ENCODE assay signal across 28 mouse cellular contexts in the genomic region with DNA sequence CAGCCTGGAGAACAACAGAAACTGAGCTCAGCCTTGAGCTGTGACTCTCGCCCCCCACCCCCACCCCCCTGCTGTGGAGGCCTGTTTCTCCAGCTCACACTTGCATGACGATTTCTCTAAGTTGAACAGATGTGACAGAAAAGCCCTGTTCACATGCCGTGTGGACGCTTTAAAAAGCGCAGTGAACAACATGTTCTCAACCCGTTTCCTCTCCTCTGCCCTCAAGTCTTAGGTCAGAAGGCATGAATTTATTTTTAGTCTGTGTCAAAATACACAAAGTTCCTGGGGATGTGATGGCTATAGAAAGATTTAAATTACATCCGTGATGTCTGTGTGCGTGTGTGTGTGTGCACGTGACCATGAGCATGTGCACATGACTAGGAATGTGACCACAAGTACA. TPM values are rescaled to one million over a fixed set of nuclear protein-coding genes. Genes with fewer than 3 reads are reported as not detected.
DNase-seq lines count a peak whose midpoint lies in the region; ATAC-seq and TF ChIP-seq lines count a peak whose summit lies in the region.
"Had no signal": no experiment of that assay in that cellular context is flagged by ENCODE, and none has a peak within 500 bp of the region (broad histone marks: within the 10 kb centered on the region; RNA-seq: fewer than 3 reads in every experiment).

No protein-coding gene starts in this region.

- H3K4me3 ChIP-seq in heart, embryonic 11.5 days (ENCODE audit: low read depth, low read length): no peak overlapping the region
- no peak overlapping the region for H3K4me3 ChIP-seq in liver, adult 2 months (ENCODE audit: insufficient read depth, low read depth, low read length)
- H3K4me3 ChIP-seq in liver, embryonic 12.5 days: no peak overlapping the region
- H3K4me3 ChIP-seq: forebrain, embryonic 10.5 days; forebrain, embryonic 15.5 days; heart, embryonic 12.5 days; layer of hippocampus, adult 2 months; left cerebral cortex, adult 2 months; limb, embryonic 13.5 days; lung, embryonic 15.5 days; megakaryocyte, embryonic 14.5 days; midbrain, embryonic 12.5 days; myocyte; neural tube, embryonic 12.5 days had no signal

- no peaks in the 10 kb centered on the region for H3K79me2 ChIP-seq in liver, adult 2 months (ENCODE audit: control insufficient read depth, insufficient read depth, low read length)

- no peak overlapping the region for H3K4me2 ChIP-seq in heart, embryonic 11.5 days
- no peak overlapping the region for H3K4me2 ChIP-seq in liver, embryonic 12.5 days
- H3K4me2 ChIP-seq: forebrain, embryonic 15.5 days; heart, embryonic 12.5 days; limb, embryonic 13.5 days; lung, embryonic 15.5 days; midbrain, embryonic 12.5 days; neural tube, embryonic 12.5 days had no signal

- no peak overlapping the region for H3K27ac ChIP-seq in heart, embryonic 11.5 days (ENCODE audit: low read depth, low read length)
- H3K27ac ChIP-seq in liver, adult 2 months (replicated peaks; ENCODE audit: insufficient read depth, low read depth, low read length): peak overlapping the region; percentile 61; the same call in 1 of the 2 replicates
- H3K27ac ChIP-seq in liver, embryonic 12.5 days: no peak overlapping the region
- H3K27ac ChIP-seq: forebrain, embryonic 10.5 days; forebrain, embryonic 15.5 days; layer of hippocampus, adult 2 months; left cerebral cortex, adult 2 months; limb, embryonic 13.5 days; liver, embryonic 14.5 days; lung, embryonic 15.5 days; midbrain, embryonic 12.5 days; neural tube, embryonic 12.5 days had no signal

- no peak overlapping the region for H3K9ac ChIP-seq in heart, embryonic 11.5 days (ENCODE audit: low read depth, low read length)
- no peak overlapping the region for H3K9ac ChIP-seq in liver, adult 2 months (ENCODE audit: low read depth, low read length)
- no peak overlapping the region for H3K9ac ChIP-seq in liver, embryonic 12.5 days
- H3K9ac ChIP-seq: forebrain, embryonic 15.5 days; heart, embryonic 12.5 days; limb, embryonic 13.5 days; liver, embryonic 14.5 days; lung, embryonic 15.5 days; midbrain, embryonic 12.5 days; neural tube, embryonic 12.5 days had no signal

- DNase-seq in heart, adult 8-10 months (ENCODE audit: low spot score): peak; percentile 17
- DNase-seq in liver, adult 2 months (ENCODE audit: extremely low read depth, low read depth, low spot score): peak; percentile 15
- peak; percentile 10 for DNase-seq in lung, postnatal 36 days
- DNase-seq in lung, postnatal 10 days: no peak
- DNase-seq: B cell, adult 2 months; cerebellum, adult 2 months; cerebellum, postnatal 14 days; heart, postnatal 10 days; kidney, adult 18-20 months; right cerebral cortex, adult 18-20 months; right cerebral cortex, postnatal 4 days; thymus, postnatal 4 days had no signal

- 80% methylated on average over 9 of the region's 9 CpGs for WGBS in heart, embryonic 11.5 days (ENCODE audit: insufficient replicate concordance)
- WGBS in liver, adult 2 months: 75% methylated on average over 9 of the region's 9 CpGs
- WGBS in liver, embryonic 12.5 days (ENCODE audit: insufficient replicate concordance): 63% methylated on average over 9 of the region's 9 CpGs

- no peaks in the 10 kb centered on the region for H3K36me3 ChIP-seq in heart, embryonic 11.5 days (ENCODE audit: control insufficient read depth, insufficient read depth, low read length)
- H3K36me3 ChIP-seq in liver, adult 2 months (ENCODE audit: control insufficient read depth, insufficient read depth, low read length): no peaks in the 10 kb centered on the region
- no peaks in the 10 kb centered on the region for H3K36me3 ChIP-seq in liver, embryonic 12.5 days
- H3K36me3 ChIP-seq: heart, embryonic 12.5 days; lung, embryonic 15.5 days had no signal

- H3K4me1 ChIP-seq in heart, embryonic 11.5 days (ENCODE audit: control insufficient read depth, insufficient read depth, low read length): no peaks in the 10 kb centered on the region; the same call in 1 of the 2 replicates
- H3K4me1 ChIP-seq in liver, adult 2 months (ENCODE audit: control insufficient read depth, insufficient read depth, low read length): no peaks in the 10 kb centered on the region
- H3K4me1 ChIP-seq in liver, embryonic 12.5 days: peaks cover 6% of the 10 kb centered on the region; the same call in 1 of the 2 replicates
- H3K4me1 ChIP-seq: forebrain, embryonic 15.5 days; lung, embryonic 15.5 days; neural tube, embryonic 12.5 days had no signal

- no peak for TF ChIP-seq CTCF in liver, adult 2 months (IDR thresholded peaks at IDR 0.05; ENCODE audit: low read depth, low read length)

- ATAC-seq in heart, embryonic 11.5 days (replicated peaks; ENCODE audit: insufficient number of reproducible peaks, low FRiP score, low TSS enrichment): no peak
- ATAC-seq in liver, embryonic 12.5 days: no peak
- no peak for ATAC-seq in erythroblast, adult 5-6 weeks (replicated peaks; ENCODE audit: low FRiP score, poor library complexity, severe bottlenecking)
- ATAC-seq: forebrain, embryonic 15.5 days; hindbrain, embryonic 16.5 days had no signal

- no peaks in the 10 kb centered on the region for H3K9me3 ChIP-seq in heart, embryonic 11.5 days (replicated peaks; ENCODE audit: control insufficient read depth, low read length)
- no peaks in the 10 kb centered on the region for H3K9me3 ChIP-seq in liver, embryonic 12.5 days (replicated peaks)
- H3K9me3 ChIP-seq: forebrain, embryonic 10.5 days; forebrain, embryonic 15.5 days; heart, embryonic 12.5 days; limb, embryonic 13.5 days; lung, embryonic 15.5 days; midbrain, embryonic 12.5 days; neural tube, embryonic 12.5 days had no signal

- H3K27me3 ChIP-seq in heart, embryonic 11.5 days (ENCODE audit: control insufficient read depth, insufficient read depth, low read length): peaks cover 6% of the 10 kb centered on the region; the same call in 1 of the 2 replicates
- no peaks in the 10 kb centered on the region for H3K27me3 ChIP-seq in liver, adult 2 months (ENCODE audit: control insufficient read depth, insufficient read depth, low read length)
- 0 out of 2 replicates have a peak, but pooled peaks cover 4% of the 10 kb centered on the region for H3K27me3 ChIP-seq in liver, embryonic 12.5 days (replicated peaks)
- H3K27me3 ChIP-seq: forebrain, embryonic 15.5 days; limb, embryonic 13.5 days; lung, embryonic 15.5 days; neural tube, embryonic 12.5 days had no signal

- TF ChIP-seq POLR2A in liver, adult 2 months (IDR thresholded peaks at IDR 0.05; ENCODE audit: extremely low read depth, insufficient read depth, low read length): no peak

RNA-seq across cellular contexts. Expression of a gene that starts 46.9 kb away (rescaled TPM):
- total RNA-seq in heart, adult 8-10 months (2022): 1 to 10 TPM; 1.9 to 4.3 (median 2.8) TPM
- polyA plus RNA-seq in heart, embryonic 11.5 days (2014; fragmentation: Nextera tagmentation; extraction: Ambion mirVana): 1.9 and 2.0 TPM in 2 replicates
- 0.18 and 1.1 TPM in 2 replicates for total RNA-seq in liver, adult 2 months (2014; rRNA removed)
- 0.16 and 0.29 TPM in 2 replicates for polyA plus RNA-seq in liver, adult 2 months (2012; rRNA removed)
- 0.47 and 0.70 TPM in 2 replicates for polyA plus RNA-seq in liver, embryonic 12.5 days (2016; fragmentation: Nextera tagmentation; extraction: Ambion mirVana)
- under 0.01 and 1.3 TPM in 2 replicates for total RNA-seq in erythroblast, adult 5-6 weeks (2015; ENCODE audit: low replicate concordance)
- 0.09 and 0.42 TPM in 2 replicates for total RNA-seq in erythroblast, adult 5-6 weeks (2017; ENCODE audit: low replicate concordance)
